Mouse (Mus musculus): ENCODE data around the gene Tll2. TPM values are rescaled to one million over a fixed set of nuclear protein-coding genes. Genes with fewer than 3 reads are reported as not detected.

The Tll2 gene
- not detected for polyA plus RNA-seq (2012; fragmentation: generic; extraction: Trizol)
- long read RNA-seq, experiment 1: 0 reads
- long read RNA-seq, experiment 2: 0 reads

- H3K36me3 ChIP-seq (ENCODE audit: control insufficient read depth, insufficient read depth): peaks cover 6% of the 10 kb centered on the region
- peaks cover 14% of the 10 kb centered on the region for H3K27me3 ChIP-seq (ENCODE audit: control insufficient read depth, insufficient read depth, insufficient read length)
- no peaks in the 10 kb centered on the region for H3K79me3 ChIP-seq (ENCODE audit: low read depth)
- H3ac ChIP-seq (ENCODE audit: control insufficient read depth, insufficient read length, low read depth): no peak within 1 kb of the TSS
- no peaks in the 10 kb centered on the region for H3K79me2 ChIP-seq (ENCODE audit: control insufficient read depth, insufficient read depth)
- TF ChIP-seq USF1 (IDR thresholded peaks at IDR 0.05; ENCODE audit: low read depth) (no peak), MYOG (IDR thresholded peaks at IDR 0.05; ENCODE audit: control insufficient read depth, extremely low read depth, insufficient read length) (no peak), CEBPB (IDR thresholded peaks at IDR 0.05; ENCODE audit: low read depth) (no peak), FOSL1 (IDR thresholded peaks at IDR 0.05; ENCODE audit: insufficient read depth, low read length, poor library complexity, severe bottlenecking) (no peak), MYOD1 (IDR thresholded peaks at IDR 0.05; ENCODE audit: control insufficient read depth, insufficient read length, low read depth) (no peak), MAX (IDR thresholded peaks at IDR 0.05) (no peak), CTCF (IDR thresholded peaks at IDR 0.05; ENCODE audit: control insufficient read depth, insufficient read depth, insufficient read length) (no peak)
- no peak within 1 kb of the TSS for H3K4me3 ChIP-seq (ENCODE audit: insufficient read depth, poor library complexity, severe bottlenecking)
These were observed at the start of gene Tll2 for GRCm38 (mm10) chr19:41206811-41207344. TSS of gene Tll2 (minus strand) at chr19:41206835.

- Histone ChIP-seq H3K79me3 (ENCODE audit: low read depth) (peaks cover 70% of the 10 kb centered on the region), H3K4me3 (ENCODE audit: insufficient read depth, poor library complexity, severe bottlenecking) (no peak overlapping the region), H3K27me3 (ENCODE audit: control insufficient read depth, insufficient read depth, insufficient read length) (no peaks in the 10 kb centered on the region), H3K36me3 (ENCODE audit: control insufficient read depth, insufficient read depth) (peaks cover 40% of the 10 kb centered on the region), H3K79me2 (ENCODE audit: control insufficient read depth, insufficient read depth) (peaks cover 99% of the 10 kb centered on the region), H3ac (ENCODE audit: control insufficient read depth, insufficient read length, low read depth) (no peak overlapping the region)
- no peak for TF ChIP-seq USF1 (IDR thresholded peaks at IDR 0.05; ENCODE audit: low read depth)
- TF ChIP-seq MAX (IDR thresholded peaks at IDR 0.05): no peak
- no peak for TF ChIP-seq CEBPB (IDR thresholded peaks at IDR 0.05; ENCODE audit: low read depth)
- TF ChIP-seq MYOG (IDR thresholded peaks at IDR 0.05; ENCODE audit: control insufficient read depth, extremely low read depth, insufficient read length): no peak
- no peak for TF ChIP-seq FOSL1 (IDR thresholded peaks at IDR 0.05; ENCODE audit: insufficient read depth, low read length, poor library complexity, severe bottlenecking)
- TF ChIP-seq MYOD1 (IDR thresholded peaks at IDR 0.05; ENCODE audit: control insufficient read depth, insufficient read length, low read depth): no peak
- no peak for TF ChIP-seq CTCF (IDR thresholded peaks at IDR 0.05; ENCODE audit: control insufficient read depth, insufficient read depth, insufficient read length)
These were observed 47.9 kb upstream of the Tll2 start for GRCm38 (mm10) chr19:41254584-41254983.

- no peaks in the 10 kb centered on the region for H3K27me3 ChIP-seq (ENCODE audit: control insufficient read depth, insufficient read depth, insufficient read length)
- H3K4me3 ChIP-seq (ENCODE audit: insufficient read depth, poor library complexity, severe bottlenecking): no peak overlapping the region
- H3K36me3 ChIP-seq (ENCODE audit: control insufficient read depth, insufficient read depth): peaks cover 57% of the 10 kb centered on the region
- no peak for TF ChIP-seq MYOD1 (IDR thresholded peaks at IDR 0.05; ENCODE audit: control insufficient read depth, insufficient read length, low read depth)
- no peak overlapping the region for H3ac ChIP-seq (ENCODE audit: control insufficient read depth, insufficient read length, low read depth)
- H3K79me3 ChIP-seq (ENCODE audit: low read depth): peaks cover 30% of the 10 kb centered on the region
- peaks cover 60% of the 10 kb centered on the region for H3K79me2 ChIP-seq (ENCODE audit: control insufficient read depth, insufficient read depth)
These were observed 42.3 kb upstream of the Tll2 start for GRCm38 (mm10) chr19:41248968-41249367.

- Histone ChIP-seq H3K79me3 (ENCODE audit: low read depth) (peaks cover 26% of the 10 kb centered on the region), H3ac (ENCODE audit: control insufficient read depth, insufficient read length, low read depth) (no peak overlapping the region), H3K4me3 (ENCODE audit: insufficient read depth, poor library complexity, severe bottlenecking) (no peak overlapping the region), H3K36me3 (ENCODE audit: control insufficient read depth, insufficient read depth) (peaks cover 57% of the 10 kb centered on the region), H3K27me3 (ENCODE audit: control insufficient read depth, insufficient read depth, insufficient read length) (no peaks in the 10 kb centered on the region), H3K79me2 (ENCODE audit: control insufficient read depth, insufficient read depth) (peaks cover 53% of the 10 kb centered on the region)
- TF ChIP-seq MAX (IDR thresholded peaks at IDR 0.05): no peak
- TF ChIP-seq MYOG (IDR thresholded peaks at IDR 0.05; ENCODE audit: control insufficient read depth, extremely low read depth, insufficient read length): no peak
- TF ChIP-seq CTCF (IDR thresholded peaks at IDR 0.05; ENCODE audit: control insufficient read depth, insufficient read depth, insufficient read length): no peak
- no peak for TF ChIP-seq USF1 (IDR thresholded peaks at IDR 0.05; ENCODE audit: low read depth)
- TF ChIP-seq FOSL1 (IDR thresholded peaks at IDR 0.05; ENCODE audit: insufficient read depth, low read length, poor library complexity, severe bottlenecking): no peak
- no peak for TF ChIP-seq CEBPB (IDR thresholded peaks at IDR 0.05; ENCODE audit: low read depth)
- no peak for TF ChIP-seq MYOD1 (IDR thresholded peaks at IDR 0.05; ENCODE audit: control insufficient read depth, insufficient read length, low read depth)
These were observed 41.6 kb upstream of the Tll2 start for GRCm38 (mm10) chr19:41248271-41248670.

- H3K79me2 ChIP-seq (ENCODE audit: control insufficient read depth, insufficient read depth): peaks cover 38% of the 10 kb centered on the region
- H3K27me3 ChIP-seq (ENCODE audit: control insufficient read depth, insufficient read depth, insufficient read length): no peaks in the 10 kb centered on the region
- no peak overlapping the region for H3K4me3 ChIP-seq (ENCODE audit: insufficient read depth, poor library complexity, severe bottlenecking)
- H3K79me3 ChIP-seq (ENCODE audit: low read depth): peaks cover 19% of the 10 kb centered on the region
- no peak for TF ChIP-seq USF1 (IDR thresholded peaks at IDR 0.05; ENCODE audit: low read depth)
- TF ChIP-seq CTCF (IDR thresholded peaks at IDR 0.05; ENCODE audit: control insufficient read depth, insufficient read depth, insufficient read length): no peak
- no peak for TF ChIP-seq MYOD1 (IDR thresholded peaks at IDR 0.05; ENCODE audit: control insufficient read depth, insufficient read length, low read depth)
- TF ChIP-seq FOSL1 (IDR thresholded peaks at IDR 0.05; ENCODE audit: insufficient read depth, low read length, poor library complexity, severe bottlenecking): no peak
- no peak for TF ChIP-seq CEBPB (IDR thresholded peaks at IDR 0.05; ENCODE audit: low read depth)
- TF ChIP-seq MYOG (IDR thresholded peaks at IDR 0.05; ENCODE audit: control insufficient read depth, extremely low read depth, insufficient read length): no peak
- no peak for TF ChIP-seq MAX (IDR thresholded peaks at IDR 0.05)
- no peak overlapping the region for H3ac ChIP-seq (ENCODE audit: control insufficient read depth, insufficient read length, low read depth)
- peaks cover 70% of the 10 kb centered on the region for H3K36me3 ChIP-seq (ENCODE audit: control insufficient read depth, insufficient read depth)
These were observed 39.6 kb upstream of the Tll2 start for GRCm38 (mm10) chr19:41246271-41246670.

DNA sequence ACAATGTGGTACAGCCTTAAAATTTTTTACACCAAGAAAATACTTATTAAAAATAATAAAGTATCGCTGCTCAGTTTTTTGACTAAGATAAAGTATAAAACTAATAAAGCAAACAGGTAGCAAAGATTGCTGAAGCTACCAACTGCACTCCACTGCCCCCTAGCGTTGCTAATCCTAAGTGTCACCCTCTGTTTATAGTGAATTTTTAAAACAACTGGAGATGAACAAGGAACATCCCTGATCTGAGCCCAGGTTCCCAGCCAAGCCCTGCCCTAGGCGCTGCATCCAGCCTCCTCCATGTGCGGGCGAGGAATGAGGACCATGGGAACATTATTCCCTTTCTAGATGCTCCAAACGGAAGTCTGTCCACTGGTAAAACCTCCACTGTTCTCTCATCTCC lies 37.9 kb upstream of the Tll2 start:
- peaks cover 87% of the 10 kb centered on the region for H3K36me3 ChIP-seq (ENCODE audit: control insufficient read depth, insufficient read depth)
- TF ChIP-seq CTCF (IDR thresholded peaks at IDR 0.05; ENCODE audit: control insufficient read depth, insufficient read depth, insufficient read length): peak; percentile 34
- no peak for TF ChIP-seq CEBPB (IDR thresholded peaks at IDR 0.05; ENCODE audit: low read depth)
- no peak overlapping the region for H3K4me3 ChIP-seq (ENCODE audit: insufficient read depth, poor library complexity, severe bottlenecking)
- peaks cover 22% of the 10 kb centered on the region for H3K79me2 ChIP-seq (ENCODE audit: control insufficient read depth, insufficient read depth)
- H3K79me3 ChIP-seq (ENCODE audit: low read depth): peaks cover 10% of the 10 kb centered on the region
- H3K27me3 ChIP-seq (ENCODE audit: control insufficient read depth, insufficient read depth, insufficient read length): no peaks in the 10 kb centered on the region
- H3ac ChIP-seq (ENCODE audit: control insufficient read depth, insufficient read length, low read depth): no peak overlapping the region

Data from C2C12 (cell line).